Mouse (Mus musculus): ENCODE results near the gene Zic1. TPM values are rescaled to one million over a fixed set of nuclear protein-coding genes. Genes with fewer than 3 reads are reported as not detected.
A peak's percentile ranks its signal among the peaks of the same experiment; 100 is the strongest.

Gene Zic1
- total RNA-seq, 2 experiments from 2014 or later, result 0.61 TPM; not detected in 1

- no peak for DNase-seq
- intact Hi-C loops (cut with DNase I), result no loop called here
Observed at GRCm38 (mm10) chr9:91384693-91385560, 19.3 kb upstream of the Zic1 start.

- intact Hi-C loops (cut with DNase I), result no loop called here
- no peak for DNase-seq
Observed at GRCm38 (mm10) chr9:91384136-91384500, 18.5 kb upstream of the Zic1 start.

- DNase-seq, result no peak
Observed at GRCm38 (mm10) chr9:91383441-91384135, 18.0 kb upstream of the Zic1 start.

GRCm38 (mm10) chr9:91382471-91383255 is 17.1 kb upstream of the Zic1 start:
- intact Hi-C loops (cut with DNase I), result no loop called here

More at GRCm38 (mm10) chr9:91383441-91384135, 18.0 kb upstream of the Zic1 start:
- intact Hi-C loops (cut with DNase I), result no loop called here

GRCm38 (mm10) chr9:91382111-91382379 is 16.4 kb upstream of the Zic1 start:
- DNase-seq, result no peak
- intact Hi-C loops (cut with DNase I), result no loop called here

More at GRCm38 (mm10) chr9:91382471-91383255, 17.1 kb upstream of the Zic1 start:
- DNase-seq, result no peak

GRCm38 (mm10) chr9:91381284-91382110 is 15.9 kb upstream of the Zic1 start:
- peak in 1 of 2 experiments; percentile 15 for DNase-seq
- intact Hi-C loops (cut with DNase I), result no loop called here

GRCm38 (mm10) chr9:91380458-91380914 is 14.9 kb upstream of the Zic1 start:
- intact Hi-C loops (cut with DNase I), result no loop called here

GRCm38 (mm10) chr9:91379781-91380457 is 14.3 kb upstream of the Zic1 start:
- DNase-seq, result no peak
- intact Hi-C loops (cut with DNase I), result no loop called here

More at GRCm38 (mm10) chr9:91380458-91380914, 14.9 kb upstream of the Zic1 start:
- no peak for DNase-seq

- intact Hi-C loops (cut with DNase I), result no loop called here
- DNase-seq, result no peak
Observed at GRCm38 (mm10) chr9:91379300-91379635, 13.7 kb upstream of the Zic1 start.

GRCm38 (mm10) chr9:91378411-91379299 is 13.0 kb upstream of the Zic1 start:
- intact Hi-C loops (cut with DNase I), result no loop called here
- DNase-seq, result no peak

GRCm38 (mm10) chr9:91377873-91378150 is 12.2 kb upstream of the Zic1 start:
- no peak for DNase-seq
- intact Hi-C loops (cut with DNase I), result no loop called here

GRCm38 (mm10) chr9:91377036-91377872 is 11.6 kb upstream of the Zic1 start:
- DNase-seq, result no peak
- intact Hi-C loops (cut with DNase I), result no loop called here

- DNase-seq, result no peak
- intact Hi-C loops (cut with DNase I), result no loop called here
Observed at GRCm38 (mm10) chr9:91374665-91375064, 9.1 kb upstream of the Zic1 start.

- intact Hi-C loops (cut with DNase I), result no loop called here
- DNase-seq, result no peak
Observed at GRCm38 (mm10) chr9:91373811-91374575, 8.4 kb upstream of the Zic1 start.

- intact Hi-C loops (cut with DNase I), result no loop called here
- no peak for DNase-seq
Observed at GRCm38 (mm10) chr9:91371608-91372007, 6.0 kb upstream of the Zic1 start.

GRCm38 (mm10) chr9:91371011-91371410 is 5.4 kb upstream of the Zic1 start:
- intact Hi-C loops (cut with DNase I), result no loop called here
- DNase-seq, result no peak

- no peak for DNase-seq
- intact Hi-C loops (cut with DNase I), result no loop called here
Observed at GRCm38 (mm10) chr9:91370191-91370708, 4.6 kb upstream of the Zic1 start.
